Mouse (Mus musculus) layer of hippocampus, adult 9-10 months (tissue): Measurements from ENCODE around the gene Casp4.

Experiments
- DNase-seq: peaks from one replicate; pipeline ENCODE4 v3.0.0; 2022; ENCODE audit warnings: low spot score

The Casp4 gene

GRCm38 (mm10) chr9:5308561-5308960 lies at the start of gene Casp4:
Casp4 (plus strand) TSS chr9:5308828.
- no peak for DNase-seq

- no peak for DNase-seq
Observed at GRCm38 (mm10) chr9:5263951-5264475, 44.6 kb upstream of the Casp4 start.

- DNase-seq: no peak
Observed at GRCm38 (mm10) chr9:5270274-5270673, 38.4 kb upstream of the Casp4 start.

- no peak for DNase-seq
Observed at GRCm38 (mm10) chr9:5270884-5271283, 37.7 kb upstream of the Casp4 start.

GRCm38 (mm10) chr9:5271334-5271845 lies 37.2 kb upstream of the Casp4 start:
- no peak for DNase-seq

GRCm38 (mm10) chr9:5286071-5286470 lies 22.6 kb upstream of the Casp4 start:
- no peak for DNase-seq

GRCm38 (mm10) chr9:5286597-5286996 lies 22.0 kb upstream of the Casp4 start:
- no peak for DNase-seq

- no peak for DNase-seq
Observed at GRCm38 (mm10) chr9:5296354-5297237, 12.0 kb upstream of the Casp4 start.

- no peak for DNase-seq
Observed at GRCm38 (mm10) chr9:5298329-5299131, 10.1 kb upstream of the Casp4 start, which contains the start of gene Casp1. Casp1 (plus strand) TSS chr9:5298517.

GRCm38 (mm10) chr9:5299132-5299381 lies 9.6 kb upstream of the Casp4 start:
- no peak for DNase-seq

- DNase-seq: no peak
Observed at GRCm38 (mm10) chr9:5310112-5310511, 1.5 kb downstream of the Casp4 start.

GRCm38 (mm10) chr9:5311435-5311834 lies 2.8 kb downstream of the Casp4 start:
- DNase-seq: no peak

- DNase-seq: no peak
Observed at GRCm38 (mm10) chr9:5328204-5328603, 19.6 kb downstream of the Casp4 start.

GRCm38 (mm10) chr9:5332441-5332840 lies 23.8 kb downstream of the Casp4 start:
- DNase-seq: no peak

- no peak for DNase-seq
Observed at GRCm38 (mm10) chr9:5333422-5333821, 24.8 kb downstream of the Casp4 start.

GRCm38 (mm10) chr9:5343092-5343491 lies 34.5 kb downstream of the Casp4 start:
- DNase-seq: no peak

- no peak for DNase-seq
Observed at GRCm38 (mm10) chr9:5344090-5344489, 35.5 kb downstream of the Casp4 start.

- DNase-seq: no peak
Observed at GRCm38 (mm10) chr9:5345291-5345898, 36.8 kb downstream of the Casp4 start, which contains the start of gene Casp12. Casp12 (plus strand) TSS chr9:5345430.

- no peak for DNase-seq
Observed at GRCm38 (mm10) chr9:5347381-5347780, 38.8 kb downstream of the Casp4 start.

GRCm38 (mm10) chr9:5353673-5354072 lies 45.0 kb downstream of the Casp4 start:
- DNase-seq: no peak

GRCm38 (mm10) chr9:5356801-5357200 lies 48.2 kb downstream of the Casp4 start:
- no peak for DNase-seq
